Mouse (Mus musculus) neural tube, embryonic 12.5 days (tissue): ENCODE measurements around the gene Icam2. TPM values are rescaled to one million over a fixed set of nuclear protein-coding genes. Genes with fewer than 3 reads are reported as not detected.
"Not testable (repeated sequence)": the region's sequence is repeated elsewhere in the genome, so short reads cannot be mapped to it uniquely, and the experiment has no call there.

Source experiments
- ATAC-seq: fragments of 200-750 bp; cut with Nextera tagmentation; 2 replicates; pipeline ENCODE4 v1.8.0; 2017; ENCODE audit warnings: low read depth, mild to moderate bottlenecking, moderate TSS enrichment, moderate library complexity; ENCODE audit not compliant: low FRiP score
- H3K27ac ChIP-seq: fragments of 300-500 bp; sonication (generic); 2 replicates; pipeline ENCODE4 v1.5.1; 2016
- H3K27me3 ChIP-seq: fragments of 300-500 bp; sonication (generic); replicated peaks from 2 replicates; pipeline ENCODE4 v1.6.1; 2016; ENCODE audit warnings: mild to moderate bottlenecking
- H3K36me3 ChIP-seq: fragments of 300-500 bp; sonication (generic); 2 replicates; pipeline ENCODE4 v1.6.1; 2016; ENCODE audit warnings: mild to moderate bottlenecking
- H3K4me1 ChIP-seq: fragments of 300-500 bp; sonication (generic); 2 replicates; pipeline ENCODE4 v1.6.1; 2016
- H3K4me2 ChIP-seq: fragments of 300-500 bp; sonication (generic); replicated peaks from 2 replicates; pipeline ENCODE4 v1.6.1; 2016; ENCODE audit warnings: mild to moderate bottlenecking
- H3K4me3 ChIP-seq: fragments of 300-500 bp; sonication (generic); 2 replicates; pipeline ENCODE4 v1.5.1; 2016
- H3K9ac ChIP-seq: fragments of 300-500 bp; sonication (generic); 2 replicates; pipeline ENCODE4 v1.6.1; 2016; ENCODE audit warnings: mild to moderate bottlenecking
- H3K9me3 ChIP-seq: fragments of 300-500 bp; sonication (generic); 2 replicates; pipeline ENCODE4 v1.6.1; 2016; ENCODE audit warnings: mild to moderate bottlenecking
- WGBS: fragments of 180-500 bp; shearing (Covaris S2); methylation state at CpG from one replicate; pipeline ENCODE4 v1.1.7; 2016; 5-methylcytosine and 5-hydroxymethylcytosine counted together
- polyA plus RNA-seq: library from polyadenylated mRNA; unstranded; fragments of >200 nt; fragmentation: Nextera tagmentation; extraction: Ambion mirVana; gene quantifications from 2 replicates; pipeline ENCODE4 v1.2.1, GENCODE M21; 2016

The Icam2 gene
- polyA plus RNA-seq, 1 experiment from 2014 or later, result 16.6 TPM

GRCm38 (mm10) chr11:106359350-106359749 lies 28.5 kb downstream of the Icam2 start:
- Histone ChIP-seq H3K4me2 (no peak overlapping the region), H3K4me3 (no peak overlapping the region), H3K27me3 (no peaks in the 10 kb centered on the region), H3K9me3 (no peaks in the 10 kb centered on the region), H3K4me1 (no peaks in the 10 kb centered on the region), H3K9ac (no peak overlapping the region), H3K27ac (no peak overlapping the region), H3K36me3 (no peaks in the 10 kb centered on the region)
- no peak for ATAC-seq
- 24% methylated on average over 5 of the region's 5 CpGs for WGBS

GRCm38 (mm10) chr11:106355382-106356128 lies 32.3 kb downstream of the Icam2 start:
- H3K9ac ChIP-seq, result no peak overlapping the region
- no peaks in the 10 kb centered on the region for H3K27me3 ChIP-seq
- WGBS, result 72% methylated on average over 19 of the region's 19 CpGs
- H3K9me3 ChIP-seq, result no peaks in the 10 kb centered on the region
- H3K4me2 ChIP-seq, result no peak overlapping the region
- ATAC-seq, result no peak
- no peak overlapping the region for H3K27ac ChIP-seq
- H3K4me1 ChIP-seq, result no peaks in the 10 kb centered on the region
- H3K4me3 ChIP-seq, result no peak overlapping the region
- no peaks in the 10 kb centered on the region for H3K36me3 ChIP-seq

GRCm38 (mm10) chr11:106354181-106354580 lies 33.7 kb downstream of the Icam2 start:
- H3K9me3 ChIP-seq, result no peaks in the 10 kb centered on the region
- H3K4me3 ChIP-seq, result no peak overlapping the region
- H3K36me3 ChIP-seq, result no peaks in the 10 kb centered on the region
- no peak overlapping the region for H3K27ac ChIP-seq
- H3K4me2 ChIP-seq, result no peak overlapping the region
- H3K4me1 ChIP-seq, result no peaks in the 10 kb centered on the region
- ATAC-seq, result no peak
- H3K27me3 ChIP-seq, result no peaks in the 10 kb centered on the region
- WGBS, result 45% methylated on average over 1 of the region's 1 CpGs
- no peak overlapping the region for H3K9ac ChIP-seq

DNA sequence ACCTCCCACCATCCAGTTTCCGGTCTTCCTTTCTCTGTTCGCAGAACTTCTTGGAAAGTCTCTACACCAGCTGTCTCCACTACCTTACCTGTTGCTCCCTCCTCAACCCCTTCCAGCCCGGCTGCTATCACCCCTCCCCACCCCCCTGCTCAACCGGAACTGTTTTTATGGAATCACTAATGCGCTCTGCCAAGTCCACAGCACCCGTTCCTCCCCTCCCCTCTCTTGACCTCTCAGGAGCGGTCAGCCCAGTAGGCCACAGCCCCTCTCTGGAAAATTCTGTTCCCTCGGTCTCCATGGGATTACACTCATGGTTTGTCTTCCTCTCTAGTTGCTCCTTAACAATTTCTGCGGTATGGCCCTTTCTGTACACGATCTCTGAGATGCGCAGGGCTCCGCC lies 34.7 kb downstream of the Icam2 start, which contains the start of gene Scn4a:
Gene Scn4a (minus strand): TSS at position 101 of the 400 bp plus-strand sequence.
- Histone ChIP-seq H3K9ac (no peak within 1 kb of the TSS), H3K27ac (no peak within 1 kb of the TSS), H3K36me3 (no peaks in the 10 kb centered on the region), H3K4me2 (no peak within 1 kb of the TSS), H3K4me1 (no peaks in the 10 kb centered on the region), H3K9me3 (no peaks in the 10 kb centered on the region), H3K27me3 (no peaks in the 10 kb centered on the region), H3K4me3 (no peak within 1 kb of the TSS)
- WGBS, result 88% methylated on average over 12 of the region's 12 CpGs
- ATAC-seq, result no peak

- WGBS, result 81% methylated on average over 4 of the region's 4 CpGs
- Histone ChIP-seq H3K9ac (no peak overlapping the region), H3K4me2 (no peak overlapping the region), H3K27me3 (no peaks in the 10 kb centered on the region), H3K9me3 (no peaks in the 10 kb centered on the region), H3K36me3 (no peaks in the 10 kb centered on the region), H3K4me1 (no peaks in the 10 kb centered on the region), H3K4me3 (no peak overlapping the region), H3K27ac (no peak overlapping the region)
- no peak for ATAC-seq
Observed at GRCm38 (mm10) chr11:106351941-106352340, 35.9 kb downstream of the Icam2 start.

DNA sequence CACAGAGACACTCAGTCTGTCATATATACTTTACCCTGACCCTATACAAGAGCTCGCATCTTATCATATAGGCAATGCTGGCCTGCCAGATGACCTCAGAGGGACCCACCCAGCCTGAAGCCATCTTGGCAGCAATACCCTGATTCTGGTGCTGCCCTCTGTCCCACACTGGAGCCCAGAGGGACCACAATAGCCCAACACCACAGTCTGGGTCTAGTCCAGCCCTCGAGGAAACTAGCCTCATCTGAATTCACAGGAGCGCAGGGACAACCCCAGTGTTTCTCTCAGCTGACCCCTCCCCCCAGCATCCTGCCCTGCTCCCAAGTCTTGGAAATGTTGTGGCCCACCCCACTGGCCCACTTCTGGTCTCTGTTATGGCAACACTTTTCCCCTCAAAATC lies 36.6 kb downstream of the Icam2 start:
- Histone ChIP-seq H3K36me3 (no peaks in the 10 kb centered on the region), H3K9ac (no peak overlapping the region), H3K9me3 (no peaks in the 10 kb centered on the region), H3K4me3 (no peak overlapping the region), H3K27me3 (no peaks in the 10 kb centered on the region), H3K27ac (no peak overlapping the region), H3K4me2 (no peak overlapping the region), H3K4me1 (no peaks in the 10 kb centered on the region)
- ATAC-seq, result no peak
- WGBS, result 66% methylated on average over 3 of the region's 3 CpGs

- WGBS, result 74% methylated on average over 4 of the region's 5 CpGs
- H3K27ac ChIP-seq, result no peak overlapping the region
- H3K4me3 ChIP-seq, result no peak overlapping the region
Observed at GRCm38 (mm10) chr11:106350853-106351252, 37.0 kb downstream of the Icam2 start.

DNA sequence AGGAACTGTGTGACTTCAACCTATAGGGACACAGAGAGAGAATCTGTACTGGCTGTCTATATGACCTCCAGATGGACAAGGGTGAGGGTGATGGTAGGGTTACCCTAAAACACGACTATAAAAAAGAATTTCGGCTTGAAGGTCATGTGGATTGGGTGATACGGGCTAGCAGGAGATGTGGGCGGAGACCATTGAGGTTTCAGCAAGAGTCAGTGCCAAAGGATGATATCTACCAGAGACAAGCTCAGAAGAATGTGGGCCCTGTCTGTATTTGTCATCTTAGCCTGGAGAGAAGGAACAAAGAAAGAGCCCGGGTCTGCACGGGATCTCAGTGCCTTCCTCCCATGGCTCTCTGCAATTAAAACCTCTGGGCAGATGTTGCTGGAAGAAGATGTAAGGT lies 38.1 kb downstream of the Icam2 start:
- ATAC-seq, result no peak
- Histone ChIP-seq H3K9ac (no peak overlapping the region), H3K9me3 (no peaks in the 10 kb centered on the region), H3K27ac (no peak overlapping the region), H3K4me3 (no peak overlapping the region), H3K4me2 (no peak overlapping the region), H3K36me3 (no peaks in the 10 kb centered on the region), H3K27me3 (no peaks in the 10 kb centered on the region), H3K4me1 (no peaks in the 10 kb centered on the region)
- WGBS, result 88% methylated on average over 6 of the region's 6 CpGs

More at GRCm38 (mm10) chr11:106350853-106351252, 37.0 kb downstream of the Icam2 start:
- no peaks in the 10 kb centered on the region for H3K36me3 ChIP-seq
- H3K4me1 ChIP-seq, result no peaks in the 10 kb centered on the region
- no peaks in the 10 kb centered on the region for H3K27me3 ChIP-seq
- H3K9me3 ChIP-seq, result no peaks in the 10 kb centered on the region
- no peak for ATAC-seq
- H3K4me2 ChIP-seq, result no peak overlapping the region
- no peak overlapping the region for H3K9ac ChIP-seq

DNA sequence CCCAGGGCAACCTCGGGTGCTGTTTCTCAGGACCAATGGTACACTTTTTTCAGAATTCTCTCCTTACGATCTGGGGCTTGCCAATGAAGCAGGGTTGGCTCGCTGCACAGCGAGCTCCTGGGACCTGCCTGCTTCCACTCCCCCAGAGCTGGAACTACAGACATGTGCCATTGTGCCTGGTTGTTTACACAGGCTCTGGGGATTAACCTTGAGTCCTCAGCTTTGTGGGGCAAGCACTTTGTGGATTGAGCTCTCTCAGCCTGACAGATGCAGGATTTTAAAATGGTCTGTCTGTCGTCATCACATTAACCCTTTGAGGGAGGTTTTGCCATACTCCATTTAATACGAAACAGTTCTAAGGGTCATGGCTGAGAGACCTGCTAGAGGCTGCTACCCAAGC lies 43.0 kb downstream of the Icam2 start:
- 74% methylated on average over 6 of the region's 6 CpGs for WGBS
- Histone ChIP-seq H3K36me3 (no peaks in the 10 kb centered on the region), H3K4me1 (no peaks in the 10 kb centered on the region), H3K4me2 (no peak overlapping the region), H3K4me3 (no peak overlapping the region), H3K27me3 (no peaks in the 10 kb centered on the region), H3K27ac (no peak overlapping the region), H3K9me3 (no peaks in the 10 kb centered on the region), H3K9ac (no peak overlapping the region)
- ATAC-seq, result no peak

DNA sequence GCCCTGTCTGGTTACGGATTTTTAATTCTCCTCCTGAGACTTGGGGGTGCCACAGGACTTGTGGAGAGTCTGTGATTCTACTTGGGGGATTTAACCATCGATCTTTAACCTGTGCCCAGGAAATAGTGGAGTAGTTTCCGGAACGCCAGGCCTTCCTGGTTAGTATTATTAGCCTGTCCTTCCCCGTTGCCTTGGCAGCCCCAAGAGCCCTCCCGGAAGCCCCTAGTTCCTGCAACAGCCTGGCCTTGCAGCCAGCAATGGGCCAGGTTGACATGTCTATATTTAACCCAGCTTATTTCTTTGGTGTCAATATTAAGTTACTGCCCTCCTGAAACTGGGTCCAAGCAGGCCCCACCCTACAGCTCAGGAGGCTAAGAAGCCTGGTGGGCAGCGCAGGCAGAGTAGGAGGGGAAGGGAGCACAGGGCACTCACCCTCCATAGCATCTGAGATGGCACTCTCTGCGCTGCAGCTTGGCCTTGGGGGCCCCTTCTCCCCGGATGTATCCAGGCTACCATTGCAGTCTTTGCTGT lies 46.8 kb downstream of the Icam2 start:
- 90% methylated on average over 9 of the region's 9 CpGs for WGBS
- no peaks in the 10 kb centered on the region for H3K27me3 ChIP-seq
- no peaks in the 10 kb centered on the region for H3K9me3 ChIP-seq
- H3K9ac ChIP-seq, result no peak overlapping the region
- H3K27ac ChIP-seq, result no peak overlapping the region
- no peaks in the 10 kb centered on the region for H3K36me3 ChIP-seq
- no peak overlapping the region for H3K4me3 ChIP-seq
- H3K4me2 ChIP-seq, result no peak overlapping the region
- no peak for ATAC-seq
- H3K4me1 ChIP-seq, result no peaks in the 10 kb centered on the region

DNA sequence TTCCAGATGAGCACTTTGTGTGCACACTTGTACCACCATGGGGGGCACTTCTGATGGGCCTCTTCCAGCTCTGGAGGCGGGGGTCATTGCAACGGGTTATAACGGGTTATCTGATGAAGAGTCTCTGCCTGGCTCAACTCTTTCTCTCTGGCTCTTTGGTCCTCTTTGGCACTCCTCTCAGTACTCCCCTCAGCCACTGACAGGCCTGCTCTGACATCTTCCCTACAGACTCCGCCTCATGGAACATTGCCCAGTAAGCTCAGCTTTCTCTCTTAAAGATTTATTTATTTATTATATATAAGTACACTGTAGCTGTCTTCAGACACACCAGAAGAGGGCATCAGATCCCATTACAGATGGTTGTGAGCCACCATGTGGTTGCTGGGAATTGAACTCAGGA lies 48.6 kb downstream of the Icam2 start:
- H3K4me3 ChIP-seq, ATAC-seq: not testable (repeated sequence)
- 93% methylated on average over 4 of the region's 4 CpGs for WGBS

GRCm38 (mm10) chr11:106338870-106339269 lies 49.0 kb downstream of the Icam2 start:
- Histone ChIP-seq H3K27ac (no peak overlapping the region), H3K4me3 (no peak overlapping the region), H3K4me2 (no peak overlapping the region), H3K9me3 (no peaks in the 10 kb centered on the region), H3K4me1 (no peaks in the 10 kb centered on the region), H3K36me3 (no peaks in the 10 kb centered on the region), H3K9ac (no peak overlapping the region), H3K27me3 (no peaks in the 10 kb centered on the region)
- 82% methylated on average over 7 of the region's 7 CpGs for WGBS
- ATAC-seq, result no peak

More for the DNA sequence above, 48.6 kb downstream of the Icam2 start:
- H3K4me1 ChIP-seq, H3K27ac ChIP-seq, H3K36me3 ChIP-seq, H3K9me3 ChIP-seq, H3K4me2 ChIP-seq, H3K27me3 ChIP-seq, H3K9ac ChIP-seq: not testable (repeated sequence)

GRCm38 (mm10) chr11:106338029-106338428 lies 49.8 kb downstream of the Icam2 start:
- 79% methylated on average over 5 of the region's 5 CpGs for WGBS

More at GRCm38 (mm10) chr11:106338029-106338428, 49.8 kb downstream of the Icam2 start:
- H3K27me3 ChIP-seq, result no peaks in the 10 kb centered on the region
- H3K27ac ChIP-seq, result no peak overlapping the region
- no peak overlapping the region for H3K4me3 ChIP-seq
- no peak for ATAC-seq
- no peaks in the 10 kb centered on the region for H3K36me3 ChIP-seq
- no peak overlapping the region for H3K9ac ChIP-seq
- H3K4me2 ChIP-seq, result no peak overlapping the region
- no peaks in the 10 kb centered on the region for H3K4me1 ChIP-seq
- no peaks in the 10 kb centered on the region for H3K9me3 ChIP-seq
